Mouse (Mus musculus): ENCODE measurements at regions not wholly inside any gene's neighbourhood (a gene's known extent, or its start where the extent isn't known, plus 50 kb on each side); places are given as distances from the start of the nearest gene placed in this dataset.
"Not testable (repeated sequence)": the region's sequence is repeated elsewhere in the genome, so short reads cannot be mapped to it uniquely, and the experiment has no call there.

DNA sequence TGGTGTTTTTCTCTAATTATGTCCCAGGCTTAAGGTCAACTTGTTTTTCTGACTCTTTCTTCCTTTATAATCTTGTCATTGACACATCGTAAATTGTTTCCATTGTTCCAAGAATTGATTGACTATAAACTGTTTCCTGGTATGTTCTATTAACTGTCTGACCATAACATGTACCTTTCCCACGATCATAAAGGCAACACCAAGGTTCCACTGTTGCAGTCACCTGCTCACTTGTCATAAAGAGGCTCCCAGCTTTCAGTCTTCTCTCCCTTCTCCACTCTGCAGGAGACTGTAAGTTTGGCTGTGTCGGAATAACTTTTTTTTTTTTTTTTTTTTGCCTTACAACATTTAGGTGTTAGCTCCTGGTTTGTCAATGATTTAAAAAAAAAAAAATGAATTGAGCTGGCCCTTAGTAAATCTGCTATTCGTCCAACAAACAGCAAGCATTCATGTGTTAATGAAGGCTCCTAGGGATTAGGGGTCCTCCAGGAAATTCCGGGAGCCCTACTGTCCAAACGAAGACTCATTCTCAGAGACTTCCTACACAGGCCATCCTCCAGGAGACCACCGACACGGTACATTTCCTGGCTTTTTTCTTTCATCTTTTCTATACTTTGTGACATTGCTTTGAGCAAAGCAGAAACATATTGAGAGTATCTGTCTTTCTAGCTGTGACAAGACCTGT lies 122.2 kb upstream of the Trim24 start:
- no peak for DNase-seq (ENCODE audit: low read depth)

DNA sequence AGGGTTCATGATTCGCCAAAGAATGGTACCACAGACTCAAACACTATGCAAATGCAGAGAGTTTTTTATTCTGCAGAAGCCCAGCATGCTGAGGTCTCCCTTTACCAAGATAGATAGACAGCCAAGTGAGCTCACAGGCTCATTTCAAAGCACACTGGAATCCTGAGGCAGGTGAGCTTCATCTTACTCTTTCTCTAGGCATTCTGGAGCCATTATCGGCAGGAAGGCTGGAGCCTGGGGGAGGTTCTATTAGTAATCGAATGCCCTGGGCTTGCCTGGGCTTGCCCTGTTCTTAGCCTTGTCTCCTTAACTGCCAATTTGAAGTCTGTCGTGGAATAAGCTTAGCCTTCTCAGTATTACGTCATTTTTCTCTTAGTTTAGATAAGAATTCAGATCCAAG lies 121.6 kb upstream of the Trim24 start:
- DNase-seq (ENCODE audit: low read depth) = no peak

DNA sequence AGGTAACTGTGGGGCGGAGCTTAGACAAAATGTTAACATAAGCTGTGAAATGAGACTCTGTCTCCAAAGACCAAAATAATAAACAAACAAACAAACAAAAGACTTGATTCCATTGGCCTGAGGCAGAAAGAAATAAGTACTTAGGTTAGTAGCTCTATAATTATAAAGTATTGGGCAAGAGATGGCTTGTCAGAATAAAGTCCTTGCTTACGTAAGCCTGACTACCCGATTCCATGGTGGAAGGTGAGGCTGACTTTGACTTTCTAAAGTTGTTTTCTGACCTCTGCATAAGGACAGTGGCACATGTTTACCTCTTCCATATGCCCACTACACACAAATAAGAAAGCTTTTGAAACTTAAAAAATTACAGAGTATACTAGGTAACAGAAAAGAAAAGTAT lies 120.3 kb upstream of the Trim24 start:
- no peak for DNase-seq (ENCODE audit: low read depth)

- DNase-seq (ENCODE audit: low read depth) = no peak
Measured at GRCm38 (mm10) chr6:37751701-37752100, 118.9 kb upstream of the Trim24 start.

DNA sequence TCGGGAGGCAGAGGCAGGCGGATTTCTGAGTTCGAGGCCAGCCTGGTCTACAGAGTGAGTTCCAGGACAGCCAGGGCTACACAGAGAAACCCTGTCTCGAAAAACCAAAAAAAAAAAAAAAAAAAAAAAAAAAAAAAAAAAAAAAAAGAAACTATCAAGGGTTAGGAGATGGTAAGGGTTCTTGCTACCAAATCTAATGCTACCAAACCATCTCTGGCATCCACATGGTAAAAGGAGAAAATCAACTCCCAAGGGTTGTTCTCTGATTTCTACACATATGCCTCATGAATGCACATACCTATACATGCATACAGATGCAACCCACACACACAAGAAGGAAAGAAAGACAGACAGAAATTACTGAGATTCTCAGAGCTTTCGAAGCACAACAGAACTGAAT lies 109.6 kb upstream of the Trim24 start:
- not testable (repeated sequence) for DNase-seq (ENCODE audit: low read depth)

DNA sequence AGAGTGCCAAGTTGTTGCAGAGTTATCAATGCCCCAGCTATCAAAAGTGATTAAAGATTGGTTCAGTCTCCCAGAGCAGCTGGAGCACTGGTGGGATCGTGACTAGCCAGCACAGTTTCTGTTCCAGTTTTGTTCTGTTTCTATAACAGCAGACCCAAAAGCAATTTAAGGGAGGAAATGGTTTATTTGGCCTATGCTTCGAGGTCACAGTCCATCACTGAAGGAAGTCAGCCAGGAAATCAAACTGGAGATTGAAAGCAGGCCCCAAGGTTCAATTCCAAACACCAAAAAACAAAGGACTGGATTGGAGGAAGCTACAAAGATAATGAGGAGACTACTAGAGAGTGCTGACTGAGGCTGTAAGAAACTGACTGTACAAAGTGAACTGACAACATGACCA lies 107.6 kb upstream of the Trim24 start:
- DNase-seq (ENCODE audit: low read depth) = no peak

DNA sequence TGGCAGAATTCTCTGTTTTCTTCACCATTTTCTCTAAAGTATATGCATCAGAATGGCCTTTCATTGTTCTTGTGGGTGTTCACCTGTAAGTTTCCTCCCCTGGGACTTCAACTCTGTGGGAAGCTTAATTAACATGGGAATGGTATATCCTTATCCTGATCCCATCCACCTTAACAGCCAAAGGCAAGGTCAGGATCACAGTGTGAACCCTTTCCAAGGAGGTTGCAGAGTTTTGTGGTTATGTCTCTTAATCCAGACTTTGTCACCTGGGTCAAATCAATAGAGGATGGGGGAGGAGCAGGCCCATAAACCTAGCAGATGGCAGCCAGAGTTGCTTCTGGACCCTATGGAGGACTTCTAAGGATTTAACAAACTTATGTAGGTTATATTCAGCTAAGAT lies 102.9 kb upstream of the Trim24 start:
- DNase-seq (ENCODE audit: low read depth) = no peak

GRCm38 (mm10) chr6:37773294-37773693 lies 97.3 kb upstream of the Trim24 start:
- DNase-seq (ENCODE audit: low read depth) = peak; percentile 59

- no peak for DNase-seq (ENCODE audit: low read depth)
Measured at GRCm38 (mm10) chr6:37775151-37775550, 95.5 kb upstream of the Trim24 start.

DNA sequence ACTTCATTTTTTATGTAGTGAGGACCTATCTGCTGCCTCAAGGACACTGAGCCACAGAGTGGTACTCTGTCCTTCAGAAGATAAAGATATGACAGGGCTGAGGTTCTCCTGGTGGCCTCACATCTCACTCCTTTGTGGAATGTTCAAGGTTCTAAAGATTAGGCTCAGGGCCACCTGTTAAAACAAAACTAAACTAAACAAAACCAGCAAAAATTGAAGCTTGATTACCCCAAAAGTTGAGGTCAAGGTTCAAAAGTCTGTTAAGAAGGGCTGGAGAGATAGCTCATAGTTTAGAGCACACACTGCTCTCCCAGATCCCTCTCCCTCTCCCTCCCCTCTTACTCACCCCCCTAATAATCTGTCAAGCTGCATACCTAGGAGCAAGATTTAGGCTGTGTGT lies 90.7 kb upstream of the Trim24 start:
- no peak for DNase-seq (ENCODE audit: low read depth)

GRCm38 (mm10) chr6:37781894-37782293 lies 88.7 kb upstream of the Trim24 start:
- DNase-seq (ENCODE audit: low read depth) = no peak

DNA sequence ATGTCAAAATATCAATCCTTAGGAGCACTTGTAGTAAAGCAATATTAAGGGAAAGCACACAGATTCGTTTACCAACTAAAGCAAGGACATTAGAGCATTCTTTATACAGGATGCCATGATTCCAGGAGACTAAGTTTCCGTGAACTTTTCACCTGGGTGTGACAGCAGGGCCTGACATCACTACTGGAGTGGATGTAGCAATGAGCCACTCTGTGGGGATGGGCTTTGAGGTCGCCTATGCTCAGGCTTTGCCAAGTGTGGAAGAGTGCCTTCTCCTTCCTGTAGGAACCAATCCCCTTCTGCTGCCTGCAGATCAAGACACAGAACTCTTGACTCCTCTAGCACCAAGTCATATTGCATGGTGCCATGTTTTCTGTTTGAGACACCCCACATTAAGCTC lies 85.3 kb upstream of the Trim24 start:
- DNase-seq (ENCODE audit: low read depth) = not testable (repeated sequence)

DNA sequence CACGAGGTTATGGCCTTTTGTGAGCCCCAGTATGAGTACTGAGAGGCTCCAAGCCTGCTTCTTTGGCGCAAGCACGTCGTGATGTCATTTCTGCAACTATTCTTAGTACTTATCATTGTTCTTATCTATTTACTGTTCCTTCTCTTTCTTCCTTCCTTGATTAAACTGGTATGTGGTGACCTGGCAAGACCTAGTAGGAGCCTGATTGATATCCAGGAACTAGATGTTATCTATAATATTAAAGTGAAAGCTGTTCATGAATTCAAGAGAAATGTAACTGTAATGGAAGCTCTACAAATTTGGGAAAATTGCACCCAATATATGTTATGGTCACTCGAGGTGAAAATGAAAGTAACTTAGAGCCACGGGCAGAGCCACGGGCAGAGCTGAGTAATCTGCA lies 84.9 kb upstream of the Trim24 start:
- DNase-seq (ENCODE audit: low read depth) = peak; percentile 70

GRCm38 (mm10) chr6:37787858-37788257 lies 82.8 kb upstream of the Trim24 start:
- DNase-seq (ENCODE audit: low read depth) = not testable (repeated sequence)

- no peak for DNase-seq (ENCODE audit: low read depth)
Measured at GRCm38 (mm10) chr6:37790878-37791277, 79.7 kb upstream of the Trim24 start.

- no peak for DNase-seq (ENCODE audit: low read depth)
Measured at GRCm38 (mm10) chr6:37794211-37794610, 76.4 kb upstream of the Trim24 start.

DNA sequence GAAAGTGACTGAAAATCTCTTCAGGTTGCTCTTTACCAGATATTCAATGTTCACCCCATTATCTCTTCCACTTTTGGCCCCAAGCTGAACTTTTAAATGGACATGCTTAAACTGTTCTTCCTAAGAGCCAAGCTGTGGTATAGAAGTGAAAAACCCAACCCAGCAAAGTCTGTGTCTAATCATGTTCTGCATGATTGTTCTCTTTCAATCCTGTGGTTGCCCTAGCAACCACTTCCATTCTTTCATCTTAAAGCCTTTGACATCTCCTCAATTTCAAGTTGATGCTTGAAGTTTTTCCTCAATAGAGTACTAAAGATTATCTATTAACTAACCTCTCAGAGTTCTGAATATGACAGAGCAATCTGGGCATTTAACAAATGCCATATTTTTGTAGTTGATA lies 75.6 kb upstream of the Trim24 start:
- no peak for DNase-seq (ENCODE audit: low read depth)

- no peak for DNase-seq (ENCODE audit: low read depth)
Measured at GRCm38 (mm10) chr6:37803231-37803630, 67.4 kb upstream of the Trim24 start.

- not testable (repeated sequence) for DNase-seq (ENCODE audit: low read depth)
Measured at GRCm38 (mm10) chr6:37805896-37806295, 64.7 kb upstream of the Trim24 start.

DNA sequence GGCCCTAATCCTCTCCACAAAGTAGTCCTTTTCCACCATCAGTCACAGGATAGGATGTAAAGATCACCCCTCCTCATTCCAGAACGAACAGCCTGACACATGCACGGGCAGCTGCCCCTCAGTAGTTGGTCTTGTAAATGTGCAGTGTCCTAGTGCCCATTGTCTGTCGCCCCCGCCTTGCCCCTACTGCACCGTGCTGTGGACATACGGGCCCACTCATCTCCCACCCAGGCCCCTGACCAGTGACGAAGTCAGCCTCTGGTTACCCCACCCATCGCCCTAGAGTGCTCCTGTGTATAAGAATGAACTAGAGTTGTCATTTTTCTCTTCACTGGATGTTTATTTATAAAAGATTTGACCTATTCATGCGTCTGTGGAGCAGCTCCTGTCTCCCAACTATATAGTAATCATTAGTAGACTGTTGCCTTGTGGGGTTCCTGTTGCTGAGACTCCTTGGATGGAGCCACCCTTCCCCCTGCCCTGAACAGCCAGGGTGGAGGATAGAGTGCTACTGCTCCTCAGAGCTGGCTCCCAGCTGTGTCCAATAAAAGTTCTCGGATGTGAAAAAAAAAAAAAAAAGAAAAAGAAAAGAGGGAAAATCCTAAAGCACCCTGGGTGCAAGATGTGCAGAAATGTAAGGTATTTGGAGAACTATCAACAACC lies 64.0 kb upstream of the Trim24 start:
- DNase-seq (ENCODE audit: low read depth) = not testable (repeated sequence)

DNA sequence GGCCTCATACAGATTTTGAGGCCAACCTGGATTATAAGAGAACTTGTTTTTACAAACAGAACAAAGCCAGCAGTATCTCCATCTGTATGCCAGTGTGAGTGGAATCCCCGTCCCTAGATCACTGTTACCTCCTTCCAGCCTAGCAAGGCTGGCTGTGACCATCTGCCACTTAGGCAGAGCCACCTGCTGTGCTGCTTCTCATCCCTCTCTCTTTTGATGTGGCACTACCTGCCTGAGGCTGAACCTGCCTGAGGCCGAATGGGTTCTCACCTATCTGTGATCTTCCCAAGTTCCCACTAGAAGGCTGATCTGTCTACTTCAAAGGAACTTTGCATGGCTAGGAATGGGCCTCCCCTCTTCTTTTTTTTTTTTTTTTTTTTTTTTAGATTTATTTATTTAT lies 55.4 kb upstream of the Trim24 start:
- not testable (repeated sequence) for DNase-seq (ENCODE audit: low read depth)

All from 416B (cell line).